Mouse (Mus musculus) kidney, embryonic 14.5 days (tissue): ENCODE data around the gene Nsf. TPM values are rescaled to one million over a fixed set of nuclear protein-coding genes. Genes with fewer than 3 reads are reported as not detected.
"Not testable (repeated sequence)": the region's sequence is repeated elsewhere in the genome, so short reads cannot be mapped to it uniquely, and the experiment has no call there.

Source experiments
- ATAC-seq: fragments of 200-750 bp; cut with Nextera tagmentation; 2 replicates; pipeline ENCODE4 v1.8.0; 2017; ENCODE audit warnings: moderate number of reproducible peaks, mild to moderate bottlenecking, moderate TSS enrichment, moderate library complexity; ENCODE audit not compliant: low FRiP score, low TSS enrichment
- H3K27ac ChIP-seq: fragments of 300-500 bp; sonication (generic); 2 replicates; pipeline ENCODE4 v1.5.1; 2014; ENCODE audit warnings: low read depth, mild to moderate bottlenecking, low read length, moderate library complexity, mixed read lengths
- H3K27me3 ChIP-seq: fragments of 300-500 bp; sonication (generic); 2 replicates; pipeline ENCODE4 v1.6.1; 2014; ENCODE audit warnings: mild to moderate bottlenecking, low read length; ENCODE audit not compliant: control insufficient read depth, insufficient read depth
- H3K36me3 ChIP-seq: fragments of 300-500 bp; sonication (generic); 2 replicates; pipeline ENCODE4 v1.6.1; 2014; ENCODE audit warnings: low read length, mixed read lengths; ENCODE audit not compliant: control insufficient read depth, insufficient read depth
- H3K4me1 ChIP-seq: fragments of 300-500 bp; sonication (generic); 2 replicates; pipeline ENCODE4 v1.6.1; 2014; ENCODE audit warnings: low read length, mixed read lengths; ENCODE audit not compliant: control insufficient read depth, insufficient read depth
- H3K4me2 ChIP-seq: fragments of 300-500 bp; sonication (generic); replicated peaks from 2 replicates; pipeline ENCODE4 v1.6.1; 2014; ENCODE audit warnings: low read depth, mild to moderate bottlenecking, low read length
- H3K4me3 ChIP-seq: fragments of 300-500 bp; sonication (generic); 2 replicates; pipeline ENCODE4 v1.5.1; 2014; ENCODE audit warnings: mild to moderate bottlenecking, low read length
- H3K9ac ChIP-seq: fragments of 300-500 bp; sonication (generic); 2 replicates; pipeline ENCODE4 v1.6.1; 2014; ENCODE audit warnings: low read depth, mild to moderate bottlenecking, low read length, moderate library complexity
- H3K9me3 ChIP-seq: fragments of 300-500 bp; sonication (generic); 2 replicates; pipeline ENCODE4 v1.6.1; 2016; ENCODE audit warnings: low read length; ENCODE audit not compliant: control insufficient read depth
- WGBS: fragments of 180-500 bp; shearing (Covaris S2); extraction: QIAGEN DNeasy Blood & Tissue Kit; methylation state at CpG from one replicate; pipeline ENCODE4 v1.1.7; 2014; 5-methylcytosine and 5-hydroxymethylcytosine counted together
- polyA plus RNA-seq: library from polyadenylated mRNA; unstranded; fragments of >200 nt; fragmentation: Nextera tagmentation; extraction: Ambion mirVana; gene quantifications from 2 replicates; pipeline ENCODE4 v1.2.1, GENCODE M21; 2014

Gene Nsf
- polyA plus RNA-seq, 1 experiment from 2014 or later = 48.1 TPM

GRCm38 (mm10) chr11:103891781-103892180, 62.1 kb downstream of the Nsf start:
- no peaks in the 10 kb centered on the region for H3K27me3 ChIP-seq
- H3K27ac ChIP-seq = no peak overlapping the region
- no peak for ATAC-seq
- no peak overlapping the region for H3K4me2 ChIP-seq
- H3K9ac ChIP-seq = no peak overlapping the region
- no peaks in the 10 kb centered on the region for H3K36me3 ChIP-seq
- H3K9me3 ChIP-seq = no peaks in the 10 kb centered on the region
- no peak overlapping the region for H3K4me3 ChIP-seq
- WGBS = 86% methylated on average over 10 of the region's 10 CpGs
- no peaks in the 10 kb centered on the region for H3K4me1 ChIP-seq

GRCm38 (mm10) chr11:103890337-103891186, 63.3 kb downstream of the Nsf start:
- no peak for ATAC-seq
- Histone ChIP-seq H3K9ac (no peak overlapping the region), H3K27ac (no peak overlapping the region), H3K9me3 (no peaks in the 10 kb centered on the region), H3K36me3 (no peaks in the 10 kb centered on the region), H3K4me2 (no peak overlapping the region), H3K27me3 (no peaks in the 10 kb centered on the region), H3K4me1 (0 out of 2 replicates have a peak, but pooled peaks cover 2% of the 10 kb centered on the region), H3K4me3 (no peak overlapping the region)
- WGBS = 85% methylated on average over 23 of the region's 23 CpGs

GRCm38 (mm10) chr11:103887724-103888410, 66.0 kb downstream of the Nsf start:
- Histone ChIP-seq H3K4me1 (peaks cover 12% of the 10 kb centered on the region; the same call in 1 of the 2 replicates), H3K9me3 (no peaks in the 10 kb centered on the region), H3K27ac (no peak overlapping the region), H3K27me3 (no peaks in the 10 kb centered on the region), H3K36me3 (peaks cover 4% of the 10 kb centered on the region; the same call in 1 of the 2 replicates), H3K4me2 (no peak overlapping the region), H3K4me3 (no peak overlapping the region), H3K9ac (no peak overlapping the region)
- ATAC-seq = no peak
- WGBS = 98% methylated on average over 11 of the region's 11 CpGs

GRCm38 (mm10) chr11:103884749-103885383, 69.0 kb downstream of the Nsf start:
- Histone ChIP-seq H3K27me3 (no peaks in the 10 kb centered on the region), H3K4me1 (peaks cover 12% of the 10 kb centered on the region; the same call in 1 of the 2 replicates), H3K27ac (peak overlapping the region; percentile 52; the same call in 1 of the 2 replicates), H3K4me3 (no peak overlapping the region), H3K36me3 (peaks cover 10% of the 10 kb centered on the region; the same call in 1 of the 2 replicates), H3K9ac (peak overlapping the region; percentile 7; the same call in 1 of the 2 replicates), H3K9me3 (no peaks in the 10 kb centered on the region), H3K4me2 (peak overlapping the region; percentile 33)
- WGBS = 8% methylated on average over 13 of the region's 13 CpGs
- peak; percentile 94 for ATAC-seq

- no peak for ATAC-seq
- H3K9ac ChIP-seq = no peak overlapping the region
- 91% methylated on average over 10 of the region's 10 CpGs for WGBS
Measured at GRCm38 (mm10) chr11:103883793-103884192, 70.1 kb downstream of the Nsf start.

GRCm38 (mm10) chr11:103879476-103879875, 74.4 kb downstream of the Nsf start:
- not testable (repeated sequence) for H3K4me1 ChIP-seq, H3K27me3 ChIP-seq, H3K27ac ChIP-seq, H3K9ac ChIP-seq, H3K4me3 ChIP-seq, H3K9me3 ChIP-seq, ATAC-seq, H3K4me2 ChIP-seq
- WGBS = 88% methylated on average over 7 of the region's 8 CpGs
- H3K36me3 ChIP-seq = peaks cover 13% of the 10 kb centered on the region; the same call in 1 of the 2 replicates

More at GRCm38 (mm10) chr11:103883793-103884192, 70.1 kb downstream of the Nsf start:
- Histone ChIP-seq H3K9me3 (no peaks in the 10 kb centered on the region), H3K4me1 (peaks cover 12% of the 10 kb centered on the region; the same call in 1 of the 2 replicates), H3K27ac (no peak overlapping the region), H3K36me3 (peaks cover 10% of the 10 kb centered on the region; the same call in 1 of the 2 replicates), H3K4me3 (no peak overlapping the region), H3K4me2 (no peak overlapping the region), H3K27me3 (no peaks in the 10 kb centered on the region)

GRCm38 (mm10) chr11:103878441-103878840, 75.4 kb downstream of the Nsf start:
- no peak for ATAC-seq
- Histone ChIP-seq H3K27me3 (no peaks in the 10 kb centered on the region), H3K9me3 (peaks cover 6% of the 10 kb centered on the region), H3K36me3 (peaks cover 11% of the 10 kb centered on the region; the same call in 1 of the 2 replicates), H3K4me2 (no peak overlapping the region), H3K4me3 (no peak overlapping the region), H3K4me1 (no peaks in the 10 kb centered on the region), H3K27ac (no peak overlapping the region), H3K9ac (no peak overlapping the region)
- 85% methylated on average over 6 of the region's 6 CpGs for WGBS

GRCm38 (mm10) chr11:103870352-103870751, 83.5 kb downstream of the Nsf start:
- no peaks in the 10 kb centered on the region for H3K27me3 ChIP-seq
- no peak for ATAC-seq
- no peak overlapping the region for H3K9ac ChIP-seq
- no peaks in the 10 kb centered on the region for H3K4me1 ChIP-seq
- H3K27ac ChIP-seq = no peak overlapping the region
- H3K4me3 ChIP-seq = no peak overlapping the region
- peaks cover 17% of the 10 kb centered on the region; the same call in 1 of the 2 replicates for H3K36me3 ChIP-seq
- peaks cover 6% of the 10 kb centered on the region for H3K9me3 ChIP-seq
- WGBS = 77% methylated on average over 9 of the region's 9 CpGs
- no peak overlapping the region for H3K4me2 ChIP-seq
